Mouse (Mus musculus) right cerebral cortex, adult 2 months (tissue): ENCODE measurements around the gene Dgke.
"Not testable (repeated sequence)": the region's sequence is repeated elsewhere in the genome, so short reads cannot be mapped to it uniquely, and the experiment has no call there.

ENCODE experiments used
- DNase-seq, 2 experiments: peaks; one replicate each; pipeline ENCODE4 v3.0.0; 2021 to 2022; ENCODE audit warnings: low spot score in 2 of 2

Gene Dgke

DNA sequence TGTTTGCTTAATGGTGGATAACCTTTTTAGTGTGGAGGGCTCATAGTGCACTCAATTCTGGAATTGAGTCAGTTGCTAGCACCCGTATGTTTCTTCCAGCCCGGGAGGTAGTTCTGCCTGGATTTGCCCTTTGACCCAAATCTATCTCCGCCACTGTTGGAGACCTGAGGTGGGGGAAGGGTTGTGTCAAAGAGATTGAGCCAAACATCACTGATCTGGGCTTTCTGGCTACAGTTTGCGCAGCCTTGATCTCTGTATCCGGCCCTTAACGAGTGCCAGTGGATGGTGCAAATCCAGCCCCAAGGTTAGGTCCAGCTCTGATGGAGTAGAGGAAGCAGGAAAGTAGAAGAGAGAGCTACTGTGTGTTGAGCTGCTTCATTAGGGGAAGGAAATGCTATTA lies 63.6 kb downstream of the Dgke start:
- no peak for DNase-seq

DNA sequence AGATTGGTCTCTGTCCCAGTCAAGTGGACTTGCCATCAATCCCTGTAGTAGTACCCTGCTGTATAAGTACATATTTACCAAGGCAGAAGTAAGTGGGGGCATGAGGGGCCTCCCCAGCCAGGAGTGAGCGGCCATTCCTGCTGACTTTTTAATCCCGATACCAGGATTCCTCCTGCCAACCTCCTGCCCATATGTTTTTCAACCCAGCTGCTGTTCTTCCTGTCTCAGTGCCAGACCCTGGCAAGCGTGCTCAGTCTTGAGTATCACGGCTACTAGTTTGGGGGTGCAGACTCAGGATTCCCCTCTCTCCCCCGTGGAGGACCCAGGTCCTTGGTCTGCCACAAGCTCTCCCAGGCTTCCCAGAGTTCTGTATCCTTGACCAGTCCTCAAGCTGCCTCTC lies 64.0 kb downstream of the Dgke start:
- DNase-seq, result no peak

DNA sequence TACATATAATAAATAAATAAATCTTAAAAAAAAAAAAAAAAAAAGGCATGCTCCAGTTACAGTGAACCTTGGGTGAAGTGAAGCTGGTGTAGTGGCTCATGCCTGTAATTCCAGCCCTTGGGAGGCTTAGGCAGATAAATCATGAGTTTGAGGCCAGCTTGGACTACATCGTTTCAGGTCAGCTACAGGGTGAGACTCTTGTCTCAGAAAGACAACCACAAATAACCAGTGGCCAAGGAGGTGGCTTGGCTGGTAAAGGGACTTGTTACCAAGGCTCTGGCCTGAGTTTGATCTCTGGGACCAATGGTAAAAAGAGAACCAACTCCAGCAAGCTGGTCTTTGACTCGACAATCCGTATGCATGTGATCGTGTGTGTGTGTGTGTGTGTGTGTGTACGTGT lies 64.6 kb downstream of the Dgke start:
- DNase-seq, result no peak

DNA sequence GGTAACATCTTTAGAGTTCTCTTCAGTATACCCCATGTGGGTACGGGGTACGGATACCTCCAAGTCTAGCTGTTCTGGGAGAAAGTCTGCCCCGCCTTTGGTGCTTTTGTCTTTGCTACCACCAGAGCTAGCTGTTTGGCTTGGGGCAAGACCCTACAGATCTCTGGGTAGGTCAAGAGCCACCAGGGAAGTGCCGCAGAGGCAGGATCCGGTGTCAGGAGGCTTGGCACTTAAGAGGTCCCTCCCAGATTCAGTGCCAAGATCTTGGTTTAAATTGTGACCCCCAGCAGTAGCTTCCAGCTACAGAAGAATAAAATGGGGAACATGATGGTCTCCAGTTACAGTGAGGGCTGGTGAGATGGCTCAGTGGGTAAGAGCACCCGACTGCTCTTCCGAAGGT lies 65.1 kb downstream of the Dgke start:
- no peak for DNase-seq

DNA sequence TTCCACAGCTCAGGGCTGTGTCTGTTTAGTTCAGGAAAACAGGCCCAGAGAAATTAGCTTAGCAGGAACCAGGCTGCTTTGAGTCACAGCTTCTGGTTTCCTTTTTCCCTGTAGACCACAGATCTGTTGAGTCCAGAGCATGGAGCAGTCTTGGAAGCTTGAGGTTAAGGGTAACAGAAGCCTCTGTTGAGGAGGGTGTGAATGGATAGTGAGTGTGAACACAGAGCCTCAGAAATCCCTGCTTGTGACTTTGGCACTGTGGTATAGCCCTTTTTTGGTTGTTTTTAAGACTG lies 66.2 kb downstream of the Dgke start:
- no peak for DNase-seq

DNA sequence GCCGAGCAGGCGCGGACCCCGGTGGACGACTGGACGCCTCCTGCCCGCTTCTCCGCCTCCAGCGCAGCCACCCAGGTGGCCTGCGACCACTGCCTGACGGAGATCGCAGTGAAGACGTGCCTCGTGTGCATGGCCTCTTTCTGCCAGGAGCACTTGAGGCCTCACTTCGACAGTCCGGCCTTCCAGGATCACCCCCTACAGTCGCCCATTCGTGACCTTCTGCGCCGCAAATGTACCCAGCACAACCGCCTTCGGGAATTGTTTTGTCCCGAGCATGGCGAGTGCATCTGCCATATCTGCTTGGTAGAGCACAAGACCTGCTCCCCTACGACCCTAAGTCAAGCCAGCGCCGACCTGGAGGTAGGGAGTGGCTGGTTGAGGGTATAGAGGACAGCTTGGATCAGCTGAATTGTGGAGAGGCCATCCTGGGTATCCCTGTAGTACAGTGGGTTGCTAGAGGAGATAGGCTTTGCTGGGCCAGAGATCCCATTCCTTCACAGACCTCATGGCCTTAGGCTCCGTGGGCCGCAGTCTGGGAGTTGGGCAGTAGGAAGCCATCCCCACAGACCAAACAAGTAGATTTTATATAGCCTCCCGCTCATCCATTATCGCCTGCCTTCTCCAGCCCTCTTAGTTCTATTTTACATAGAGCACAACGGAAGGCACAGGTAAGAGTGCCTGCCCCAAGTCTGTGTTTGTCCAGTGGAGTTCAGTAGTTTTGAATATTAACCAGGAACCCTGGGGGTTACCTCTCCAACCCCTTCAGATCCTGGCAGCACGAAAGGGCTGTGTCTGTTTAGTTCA lies 66.7 kb downstream of the Dgke start:
- no peak for DNase-seq

DNA sequence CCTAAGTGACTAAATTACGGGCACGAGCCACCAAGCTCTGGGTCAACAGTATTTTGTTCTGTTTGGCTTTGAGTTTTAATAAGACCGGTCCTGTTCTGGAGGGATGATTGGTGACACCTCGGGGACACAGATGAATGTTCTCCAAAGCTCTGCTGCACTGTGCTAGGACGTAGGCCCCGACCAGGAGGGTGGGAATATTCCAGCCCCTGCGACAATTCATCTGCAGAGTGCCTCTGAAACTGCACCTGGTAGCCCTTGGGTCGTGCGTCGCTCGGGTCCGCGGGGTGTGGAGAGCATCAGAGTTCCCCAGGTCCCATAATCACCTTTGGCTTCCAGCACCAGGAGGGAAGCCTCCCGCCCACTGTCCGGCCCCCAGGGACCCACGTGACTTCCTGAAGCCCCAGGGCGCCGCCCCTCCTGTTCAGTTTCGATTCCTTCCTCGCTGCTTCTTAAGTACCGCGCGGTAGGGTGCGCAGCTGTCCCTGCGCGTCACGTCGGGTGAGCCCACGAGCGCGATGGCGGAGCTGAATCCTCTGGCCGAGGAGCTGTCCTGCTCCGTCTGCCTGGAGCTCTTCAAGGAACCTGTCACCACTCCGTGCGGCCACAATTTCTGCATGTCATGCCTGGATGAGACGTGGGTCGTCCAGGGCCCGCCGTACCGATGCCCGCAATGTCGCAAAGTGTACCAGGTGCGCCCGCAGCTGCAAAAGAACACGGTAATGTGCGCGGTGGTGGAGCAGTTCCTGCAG lies 67.5 kb downstream of the Dgke start, which contains the start of gene Trim25:
Trim25 (plus strand) TSS at position 403 of the 749 bp plus-strand sequence.
- DNase-seq, result peak; percentile 35 to 44

DNA sequence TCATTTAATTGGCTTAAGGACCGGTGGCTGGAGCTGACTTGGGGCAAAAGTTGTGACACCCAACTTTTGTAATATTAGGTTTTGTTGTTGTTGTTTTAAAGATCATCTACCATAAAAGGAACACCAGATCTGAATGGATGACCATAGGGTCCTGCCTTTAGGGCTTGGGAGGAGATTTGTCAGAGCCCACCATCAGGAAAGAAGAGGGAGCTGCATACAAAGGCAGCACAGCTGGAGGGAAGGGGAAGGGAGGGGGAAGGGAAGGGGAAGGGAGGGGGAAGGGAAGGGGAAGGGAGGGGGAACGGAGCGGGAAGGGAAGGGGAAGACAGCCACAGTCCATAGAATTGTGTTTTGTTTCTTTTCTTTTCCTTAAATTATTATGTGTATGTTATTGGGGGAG lies 68.2 kb downstream of the Dgke start:
- no peak for DNase-seq

DNA sequence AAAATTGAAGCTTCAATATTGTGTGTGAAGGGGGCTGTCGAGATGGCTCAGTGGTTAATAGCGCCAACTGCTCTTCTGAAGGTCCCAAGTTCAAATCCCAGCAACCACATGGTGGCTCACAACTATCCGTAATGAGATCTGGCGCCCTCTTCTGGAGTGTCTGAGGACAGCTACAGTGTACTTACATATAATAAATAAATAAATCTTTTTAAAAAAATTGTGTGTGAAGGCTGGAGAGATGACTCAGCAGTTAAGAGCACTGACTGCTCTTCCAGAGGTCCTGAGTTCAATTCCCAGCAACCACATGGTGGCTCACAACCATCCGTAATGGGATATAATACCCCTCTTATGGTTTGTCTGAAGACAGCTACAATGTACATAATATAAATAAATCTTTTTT lies 69.3 kb downstream of the Dgke start:
- not testable (repeated sequence) for DNase-seq

DNA sequence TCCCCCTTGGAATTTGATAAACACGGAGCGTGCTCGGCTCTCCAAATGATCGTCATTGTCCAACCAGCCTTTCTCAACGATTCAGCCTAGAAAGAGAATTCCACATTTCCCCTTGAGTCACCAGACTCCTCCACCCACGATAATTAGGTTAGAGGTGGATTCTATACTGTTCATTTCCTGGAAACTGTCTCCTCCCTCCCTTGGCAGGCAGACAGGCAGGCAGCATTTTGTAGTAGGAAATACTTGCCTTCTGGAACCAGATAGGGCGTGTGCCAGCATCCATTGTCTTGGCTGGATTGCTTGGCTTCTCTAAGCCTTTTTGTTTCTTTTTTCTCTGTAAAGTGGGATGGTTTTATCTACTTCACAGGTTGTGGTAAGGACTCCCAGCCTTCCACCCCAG lies 70.2 kb downstream of the Dgke start:
- no peak for DNase-seq

DNA sequence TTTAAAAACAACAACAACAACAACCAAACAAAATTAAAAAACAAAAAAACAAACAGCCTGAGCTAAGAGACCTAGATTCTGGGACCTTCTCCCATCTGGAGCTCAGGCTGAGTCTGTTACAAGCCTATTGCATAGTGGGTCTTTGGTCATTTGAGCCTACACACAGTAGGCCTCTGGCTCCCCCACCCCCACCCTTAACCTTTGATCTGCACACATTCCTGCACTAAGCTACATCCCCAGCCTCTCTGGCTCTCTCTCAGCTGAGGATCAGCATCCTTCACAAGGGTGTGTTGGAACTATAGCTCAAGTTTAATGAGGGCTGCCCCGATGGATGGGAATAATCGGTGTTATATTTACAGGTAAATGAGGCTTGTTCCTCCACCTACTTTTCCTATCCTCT lies 71.0 kb downstream of the Dgke start:
- DNase-seq, result no peak

DNA sequence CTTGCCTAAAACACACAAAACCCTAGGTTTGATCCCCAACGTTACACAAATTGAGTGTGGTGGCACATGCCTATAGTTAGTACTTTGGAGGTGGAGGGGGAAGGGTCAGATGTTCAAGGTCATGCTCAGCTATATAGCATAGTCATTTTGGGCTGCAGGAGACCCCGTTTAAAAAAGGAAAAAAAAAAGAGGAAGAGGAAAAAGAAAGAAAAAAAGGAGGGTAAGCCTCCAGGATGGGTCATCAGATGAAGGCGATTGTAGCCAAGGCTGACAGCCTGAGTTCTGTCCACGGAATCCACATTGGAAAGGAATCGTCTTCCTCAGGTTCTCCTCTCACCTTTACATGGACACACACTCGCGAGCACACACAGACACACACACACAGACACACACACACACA lies 72.2 kb downstream of the Dgke start:
- no peak for DNase-seq

DNA sequence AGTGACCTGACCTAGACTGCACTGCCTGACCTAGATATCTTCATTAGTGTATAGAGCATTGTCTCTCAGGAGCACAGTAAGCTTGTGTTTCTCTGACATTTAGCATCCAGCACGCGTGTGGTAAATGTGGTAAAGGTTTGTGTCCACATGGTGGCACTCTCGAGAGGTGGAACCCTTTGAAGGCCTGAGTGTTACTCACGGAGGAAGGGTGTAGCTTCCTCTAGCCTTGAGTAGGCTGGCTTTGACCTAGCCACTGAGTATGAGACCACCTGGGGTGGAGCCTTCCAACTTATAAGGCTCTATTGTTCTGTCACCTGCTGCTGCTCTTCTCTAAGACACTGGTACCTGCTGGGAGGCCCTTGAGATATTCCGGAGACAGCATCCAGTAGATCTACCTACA lies 73.0 kb downstream of the Dgke start:
- DNase-seq, result peak; percentile 43 to 47

DNA sequence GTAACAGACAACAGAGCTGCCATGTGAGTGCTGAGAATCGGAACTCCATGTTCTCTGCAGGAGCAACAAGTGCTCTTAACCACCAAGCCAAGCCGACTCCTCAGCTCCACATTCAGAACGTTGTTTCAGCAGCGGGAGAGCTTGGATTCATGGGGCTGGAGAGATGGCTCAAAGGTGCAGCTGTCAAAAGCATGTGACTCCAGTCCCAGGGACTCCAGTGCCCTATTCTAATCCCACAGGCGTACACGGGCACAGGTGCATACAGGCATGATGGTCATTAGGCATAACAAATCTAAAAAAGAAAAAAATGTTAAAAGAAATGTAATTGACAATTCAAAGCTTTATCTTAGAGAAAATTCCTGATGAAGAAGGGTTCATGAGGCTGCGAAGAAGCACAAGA lies 73.5 kb downstream of the Dgke start:
- no peak for DNase-seq

DNA sequence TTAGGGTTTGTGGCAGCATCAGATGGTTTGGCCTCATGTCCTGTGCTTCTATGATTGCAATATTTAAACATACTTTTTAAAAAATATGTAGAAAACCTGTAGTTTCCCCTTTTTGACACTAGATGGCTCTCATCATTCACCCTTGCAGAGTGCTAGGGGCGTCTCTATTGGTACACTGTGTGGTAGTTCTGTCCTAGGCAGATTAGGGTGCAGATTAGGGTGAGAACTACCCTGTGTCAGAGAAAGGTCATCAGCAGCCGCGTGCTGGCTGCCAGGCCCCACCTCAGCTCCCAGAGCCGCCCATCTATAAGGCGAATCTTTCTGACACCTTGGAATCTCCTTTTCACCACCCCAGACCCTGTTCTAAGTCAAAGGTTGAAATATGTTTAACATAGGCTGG lies 77.1 kb downstream of the Dgke start:
- no peak for DNase-seq

DNA sequence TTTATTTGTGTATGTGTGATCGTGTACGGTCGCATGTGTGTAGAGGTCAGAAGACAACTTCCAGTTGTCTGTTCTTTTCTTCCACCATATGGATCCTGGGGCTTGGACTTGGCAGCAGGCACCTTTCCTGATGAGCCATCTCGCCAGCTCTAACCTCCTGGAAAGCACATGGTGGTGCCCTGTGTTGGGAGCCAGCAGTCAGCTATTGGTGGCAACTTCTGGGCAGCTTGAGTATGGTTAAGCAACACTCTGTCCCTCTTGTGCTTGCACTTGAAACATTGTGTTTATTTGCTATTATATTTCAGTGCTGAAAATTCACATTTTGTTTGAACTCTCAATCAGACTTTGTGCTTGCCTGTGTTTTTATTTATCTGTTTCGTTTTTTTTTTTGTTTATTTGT lies 77.7 kb downstream of the Dgke start:
- no peak for DNase-seq

DNA sequence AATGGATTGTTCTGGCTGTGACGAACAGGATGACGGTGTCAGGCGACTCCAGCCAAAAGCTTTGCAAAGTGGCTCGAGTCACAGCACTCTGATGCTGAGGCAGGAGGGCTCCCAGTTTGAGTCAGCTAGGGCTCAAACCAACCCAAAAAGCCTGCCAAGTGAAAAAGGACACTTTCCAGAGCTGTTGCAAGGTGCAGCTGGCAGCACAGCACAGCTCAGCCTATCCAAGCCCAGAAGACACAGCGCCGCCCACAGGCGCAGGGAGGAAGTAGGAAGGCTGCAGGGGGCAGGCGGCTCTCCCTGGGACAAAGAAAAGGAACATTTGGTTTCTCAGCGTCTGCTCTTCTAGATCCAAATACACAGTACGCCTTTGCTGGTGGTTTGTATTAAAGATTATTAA lies 80.0 kb downstream of the Dgke start:
- no peak for DNase-seq
